Mouse (Mus musculus): ENCODE results near the gene Wnt11. TPM values are rescaled to one million over a fixed set of nuclear protein-coding genes. Genes with fewer than 3 reads are reported as not detected.

The Wnt11 gene
- polyA plus RNA-seq, 1 experiment = not detected

DNA sequence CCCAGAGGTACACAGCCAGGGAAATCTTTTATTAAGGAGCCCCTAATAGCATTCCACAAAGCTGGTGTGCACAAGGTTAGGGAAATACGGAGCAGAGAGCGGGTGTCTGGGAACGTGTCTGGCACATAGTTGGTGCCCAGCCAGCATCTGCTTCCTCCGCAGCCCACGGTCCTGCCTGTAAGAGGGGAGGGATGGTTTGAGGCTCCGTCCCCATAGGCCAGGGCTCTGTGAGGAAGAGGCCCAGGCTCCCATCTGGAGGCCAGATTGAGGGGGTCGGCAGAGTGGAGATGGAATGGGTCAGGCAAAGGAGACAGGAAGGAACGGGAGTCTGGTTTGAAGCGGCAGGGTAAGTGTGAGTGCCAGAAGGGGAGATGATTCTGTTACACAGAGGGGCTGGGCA, 16.3 kb downstream of the Wnt11 start:
- no peak overlapping the region for H3K27ac ChIP-seq (ENCODE audit: insufficient read depth, low read depth, low read length)
- H3K4me3 ChIP-seq (ENCODE audit: insufficient read depth, low read depth, low read length) = no peak overlapping the region
- WGBS = 55% methylated on average over 9 of the region's 9 CpGs
- no peak for TF ChIP-seq CTCF (IDR thresholded peaks at IDR 0.05; ENCODE audit: insufficient read depth, low read depth, low read length)
- TF ChIP-seq POLR2A (IDR thresholded peaks at IDR 0.05; ENCODE audit: insufficient read depth, low read depth, low read length) = no peak
- peaks cover 18% of the 10 kb centered on the region for H3K4me1 ChIP-seq (ENCODE audit: control insufficient read depth, insufficient read depth, low read length)

DNA sequence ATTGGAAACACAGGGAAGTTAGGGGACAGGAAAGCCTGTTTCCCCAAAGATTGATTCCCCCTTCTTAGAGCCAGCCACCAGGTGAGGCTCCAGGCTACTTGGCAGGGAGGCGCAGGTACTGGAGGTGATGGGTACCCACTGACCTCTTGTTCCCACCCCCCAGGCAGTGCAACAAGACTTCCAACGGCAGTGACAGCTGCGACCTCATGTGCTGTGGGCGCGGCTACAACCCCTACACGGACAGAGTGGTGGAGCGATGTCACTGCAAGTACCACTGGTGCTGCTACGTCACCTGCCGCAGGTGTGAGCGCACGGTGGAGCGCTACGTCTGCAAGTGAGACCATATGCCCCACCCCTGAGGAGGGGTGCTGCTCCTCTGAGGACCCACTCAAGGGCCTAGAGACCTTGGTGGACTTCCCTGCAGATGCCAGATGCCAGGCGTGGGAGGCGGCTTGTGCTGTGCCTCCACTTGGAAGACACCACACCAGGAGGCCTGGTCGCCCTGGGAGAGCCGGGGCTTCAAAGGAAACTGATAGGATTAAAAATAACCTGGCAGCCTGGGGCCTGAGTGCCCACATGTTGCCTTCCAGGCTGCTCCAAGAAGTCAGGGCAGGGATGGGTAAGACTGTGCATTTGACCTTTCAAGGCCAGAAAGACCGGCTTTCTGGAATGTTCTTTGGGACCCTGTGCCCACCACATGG, 18.2 kb downstream of the Wnt11 start:
- H3K4me1 ChIP-seq (ENCODE audit: control insufficient read depth, insufficient read depth, low read length) = peaks cover 28% of the 10 kb centered on the region
- TF ChIP-seq CTCF (IDR thresholded peaks at IDR 0.05; ENCODE audit: insufficient read depth, low read depth, low read length) = no peak
- TF ChIP-seq POLR2A (IDR thresholded peaks at IDR 0.05; ENCODE audit: insufficient read depth, low read depth, low read length) = no peak
- WGBS = 83% methylated on average over 18 of the region's 18 CpGs
- no peak overlapping the region for H3K4me3 ChIP-seq (ENCODE audit: insufficient read depth, low read depth, low read length)
- H3K27ac ChIP-seq (ENCODE audit: insufficient read depth, low read depth, low read length) = no peak overlapping the region

DNA sequence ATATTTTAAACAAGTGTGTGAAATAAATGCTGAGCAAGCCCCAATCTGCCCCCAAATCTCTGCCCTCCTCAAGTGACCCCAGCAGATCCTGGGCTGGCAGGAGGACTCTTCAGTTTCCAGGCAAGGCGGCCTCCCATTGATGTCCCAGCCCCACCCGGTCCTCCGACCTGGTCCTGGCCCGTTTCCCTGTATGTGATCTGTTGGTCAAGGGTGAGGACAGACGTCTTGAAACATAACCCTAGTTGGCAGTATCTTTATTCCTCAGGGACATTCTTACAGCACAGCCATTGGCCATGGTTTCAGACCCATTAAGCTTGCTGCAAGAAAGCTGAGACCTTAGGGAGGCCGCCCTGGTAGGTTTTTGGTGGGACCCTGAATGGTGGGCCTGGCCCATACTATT, 18.9 kb downstream of the Wnt11 start:
- Histone ChIP-seq H3K4me1 (ENCODE audit: control insufficient read depth, insufficient read depth, low read length) (peaks cover 28% of the 10 kb centered on the region), H3K4me3 (ENCODE audit: insufficient read depth, low read depth, low read length) (no peak overlapping the region), H3K27ac (ENCODE audit: insufficient read depth, low read depth, low read length) (no peak overlapping the region)
- WGBS = 90% methylated on average over 6 of the region's 6 CpGs
- TF ChIP-seq CTCF (IDR thresholded peaks at IDR 0.05; ENCODE audit: insufficient read depth, low read depth, low read length) = no peak
- no peak for TF ChIP-seq POLR2A (IDR thresholded peaks at IDR 0.05; ENCODE audit: insufficient read depth, low read depth, low read length)

DNA sequence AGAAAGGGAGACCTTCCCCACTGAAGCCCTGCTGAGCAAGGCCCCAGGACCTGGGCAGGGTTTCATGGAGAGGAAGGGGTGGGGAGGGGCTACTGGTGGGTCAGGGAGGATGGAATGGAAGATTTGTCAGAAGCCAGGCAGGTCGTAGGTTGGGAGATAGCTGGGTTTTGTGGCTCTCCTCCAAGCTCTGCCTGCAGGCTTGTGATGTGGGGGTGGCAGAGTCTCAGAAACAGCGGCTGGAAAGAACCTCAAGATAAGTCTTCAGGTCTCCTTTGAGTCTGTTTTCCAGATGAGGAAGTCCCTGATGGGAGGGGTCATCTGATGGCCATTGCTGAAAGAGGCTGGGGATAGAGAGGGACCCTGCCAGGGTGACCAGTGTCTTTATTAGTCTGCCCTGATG, 20.5 kb downstream of the Wnt11 start:
- peak overlapping the region; percentile 66 for H3K27ac ChIP-seq (ENCODE audit: insufficient read depth, low read depth, low read length)
- peaks cover 28% of the 10 kb centered on the region for H3K4me1 ChIP-seq (ENCODE audit: control insufficient read depth, insufficient read depth, low read length)
- no peak overlapping the region for H3K4me3 ChIP-seq (ENCODE audit: insufficient read depth, low read depth, low read length)
- WGBS = 38% methylated on average over 2 of the region's 2 CpGs
- TF ChIP-seq CTCF (IDR thresholded peaks at IDR 0.05; ENCODE audit: insufficient read depth, low read depth, low read length) = no peak

DNA sequence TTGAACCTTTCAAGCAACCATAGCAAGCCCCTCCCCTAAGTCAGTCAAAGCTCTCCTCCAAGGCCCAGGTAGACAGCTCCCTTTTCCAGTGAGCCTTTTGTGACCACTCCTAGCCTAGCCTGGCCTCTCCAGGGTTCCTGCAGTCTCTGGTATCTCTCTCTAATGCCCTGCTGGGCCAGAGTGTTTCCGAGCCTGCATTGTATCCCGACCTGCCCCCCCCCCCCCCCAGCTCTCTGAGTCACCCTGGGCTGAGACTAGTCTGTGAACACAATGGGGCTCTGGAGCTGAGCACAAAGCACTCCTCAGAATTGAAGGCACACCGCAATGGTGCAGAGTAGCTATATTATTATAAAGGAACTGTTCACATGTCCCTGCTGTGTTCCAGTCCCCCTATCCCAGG, 21.2 kb downstream of the Wnt11 start:
- Histone ChIP-seq H3K4me1 (ENCODE audit: control insufficient read depth, insufficient read depth, low read length) (peaks cover 28% of the 10 kb centered on the region), H3K27ac (ENCODE audit: insufficient read depth, low read depth, low read length) (peak overlapping the region; percentile 66), H3K4me3 (ENCODE audit: insufficient read depth, low read depth, low read length) (no peak overlapping the region)
- WGBS = 13% methylated on average over 3 of the region's 3 CpGs
- TF ChIP-seq POLR2A (IDR thresholded peaks at IDR 0.05; ENCODE audit: insufficient read depth, low read depth, low read length) (no peak), CTCF (IDR thresholded peaks at IDR 0.05; ENCODE audit: insufficient read depth, low read depth, low read length) (no peak)

DNA sequence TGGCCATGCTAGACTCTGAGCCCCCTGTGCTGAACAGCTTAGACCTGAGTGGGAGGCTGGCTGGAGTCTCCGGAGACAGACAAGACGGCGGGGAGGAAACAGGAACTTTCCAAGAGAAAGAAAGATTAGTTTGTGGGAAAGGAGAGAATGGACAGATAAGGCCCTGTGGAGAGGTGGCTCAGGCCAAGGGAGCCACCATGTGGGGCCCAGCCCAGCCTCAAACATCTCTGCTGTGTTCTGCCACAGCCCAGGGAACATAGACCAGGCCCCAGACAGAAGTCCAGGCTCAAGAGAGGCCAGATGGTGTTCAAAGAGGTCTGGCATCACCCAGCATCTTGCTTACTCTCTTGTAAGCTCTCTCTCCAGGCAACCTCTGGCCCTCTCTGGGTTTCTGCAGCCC, 22.2 kb downstream of the Wnt11 start:
- WGBS = 79% methylated on average over 3 of the region's 3 CpGs
- Histone ChIP-seq H3K4me1 (ENCODE audit: control insufficient read depth, insufficient read depth, low read length) (peaks cover 25% of the 10 kb centered on the region), H3K27ac (ENCODE audit: insufficient read depth, low read depth, low read length) (no peak overlapping the region), H3K4me3 (ENCODE audit: insufficient read depth, low read depth, low read length) (no peak overlapping the region)
- TF ChIP-seq POLR2A (IDR thresholded peaks at IDR 0.05; ENCODE audit: insufficient read depth, low read depth, low read length) (no peak), CTCF (IDR thresholded peaks at IDR 0.05; ENCODE audit: insufficient read depth, low read depth, low read length) (no peak)

DNA sequence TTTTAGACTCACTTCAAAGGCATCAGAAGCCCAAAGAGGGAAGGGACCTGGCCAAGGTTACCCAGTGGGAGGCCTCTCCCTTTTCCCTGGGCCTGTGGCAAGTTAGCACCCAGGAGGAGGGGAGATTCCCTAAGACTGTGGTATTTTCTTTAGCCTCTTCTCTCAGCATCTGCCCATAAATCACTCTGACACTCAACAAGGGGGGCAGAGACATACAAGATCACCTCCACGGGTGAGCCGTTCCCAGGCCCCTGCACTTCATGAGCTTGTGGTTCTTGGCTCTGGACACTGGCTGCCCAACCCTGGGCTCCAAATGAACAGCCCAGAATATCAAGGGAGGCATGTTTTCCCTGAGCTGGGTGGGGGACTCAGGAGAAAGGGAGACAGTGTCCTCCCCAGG, 26.1 kb downstream of the Wnt11 start:
- Histone ChIP-seq H3K4me1 (ENCODE audit: control insufficient read depth, insufficient read depth, low read length) (peaks cover 20% of the 10 kb centered on the region), H3K27ac (ENCODE audit: insufficient read depth, low read depth, low read length) (no peak overlapping the region), H3K4me3 (ENCODE audit: insufficient read depth, low read depth, low read length) (no peak overlapping the region)
- TF ChIP-seq POLR2A (IDR thresholded peaks at IDR 0.05; ENCODE audit: insufficient read depth, low read depth, low read length) (no peak), CTCF (IDR thresholded peaks at IDR 0.05; ENCODE audit: insufficient read depth, low read depth, low read length) (no peak)
- 81% methylated on average over 2 of the region's 2 CpGs for WGBS

DNA sequence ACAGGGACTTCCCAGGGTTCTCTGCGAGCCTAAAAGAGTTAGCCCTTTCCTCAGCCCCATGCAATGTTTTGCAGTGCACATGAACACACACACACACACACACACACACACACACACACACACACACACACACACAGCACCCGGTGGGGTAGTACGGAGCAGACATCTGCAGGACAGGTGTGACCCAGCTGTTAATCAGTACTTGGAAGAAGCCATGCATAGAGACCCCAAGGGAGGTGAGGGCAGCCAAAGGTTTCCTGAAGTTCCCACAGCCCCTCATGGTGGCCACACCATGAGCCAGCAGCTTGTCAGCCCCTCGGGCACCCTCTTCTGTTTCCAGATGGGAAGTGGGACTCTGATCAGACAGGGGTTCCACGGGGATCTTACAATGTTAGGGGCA, 28.1 kb downstream of the Wnt11 start:
- H3K4me1 ChIP-seq (ENCODE audit: control insufficient read depth, insufficient read depth, low read length) = peaks cover 13% of the 10 kb centered on the region
- H3K27ac ChIP-seq (ENCODE audit: insufficient read depth, low read depth, low read length) = no peak overlapping the region
- TF ChIP-seq POLR2A (IDR thresholded peaks at IDR 0.05; ENCODE audit: insufficient read depth, low read depth, low read length) = no peak
- TF ChIP-seq CTCF (IDR thresholded peaks at IDR 0.05; ENCODE audit: insufficient read depth, low read depth, low read length) = no peak
- no peak overlapping the region for H3K4me3 ChIP-seq (ENCODE audit: insufficient read depth, low read depth, low read length)
- 85% methylated on average over 5 of the region's 5 CpGs for WGBS

DNA sequence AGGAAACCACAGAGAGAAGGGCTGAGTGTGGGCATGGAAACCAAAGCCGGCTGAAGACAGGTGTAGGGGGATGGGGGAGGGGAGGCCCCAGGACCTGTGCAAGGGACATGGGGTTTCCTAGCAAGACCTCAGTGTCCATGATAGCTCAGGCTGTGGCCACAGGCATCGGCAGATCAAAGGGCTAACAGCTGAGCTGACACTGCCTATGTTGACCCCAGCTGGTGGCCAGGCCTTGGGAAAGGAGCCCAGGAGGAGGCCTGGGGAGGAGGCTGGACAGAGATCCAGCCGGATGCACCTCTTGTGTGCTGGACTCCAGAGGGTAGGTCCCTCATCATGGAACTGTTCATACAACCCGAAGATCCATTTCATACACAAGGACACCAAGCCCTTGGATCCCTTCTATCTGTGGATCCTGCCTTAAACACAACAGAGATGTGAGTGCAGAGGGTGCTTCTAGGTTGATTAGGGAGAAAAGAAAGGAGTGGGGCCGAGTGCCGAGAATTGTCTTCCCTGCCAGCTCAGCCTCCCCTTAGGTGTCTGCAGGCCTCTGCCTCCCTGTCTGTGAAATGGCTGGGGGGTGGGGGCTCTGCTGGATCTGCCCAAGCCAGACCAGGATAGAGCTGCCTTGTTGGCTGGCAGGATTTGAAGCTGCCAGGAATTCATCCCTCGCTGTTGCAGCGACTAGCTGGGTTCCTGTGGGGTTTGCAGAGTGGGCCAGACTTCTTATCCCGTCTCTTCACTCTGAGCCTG, 29.2 kb downstream of the Wnt11 start:
- 67% methylated on average over 9 of the region's 9 CpGs for WGBS
- H3K4me1 ChIP-seq (ENCODE audit: control insufficient read depth, insufficient read depth, low read length) = peaks cover 13% of the 10 kb centered on the region
- no peak overlapping the region for H3K27ac ChIP-seq (ENCODE audit: insufficient read depth, low read depth, low read length)
- H3K4me3 ChIP-seq (ENCODE audit: insufficient read depth, low read depth, low read length) = no peak overlapping the region
- no peak for TF ChIP-seq CTCF (IDR thresholded peaks at IDR 0.05; ENCODE audit: insufficient read depth, low read depth, low read length)

Measured in olfactory bulb, adult 2 months (tissue).